Mouse (Mus musculus): Measurements from ENCODE around the gene Apba2.

GRCm38 (mm10) chr7:64505571-64505970, 4.1 kb downstream of the Apba2 start:
- no peak for TF ChIP-seq CTCF (IDR thresholded peaks at IDR 0.05; ENCODE audit: control insufficient read depth, insufficient read depth, low read length)
- no peak for TF ChIP-seq POLR2A (IDR thresholded peaks at IDR 0.05; ENCODE audit: borderline replicate concordance, control insufficient read depth, low read depth, low read length)

Data from bone marrow, adult 2 months (tissue).